Mouse (Mus musculus) cerebellum, postnatal 36 days (tissue): ENCODE results near the gene Mccc2.

Experiments
- DNase-seq, 2 experiments: peaks; one replicate each; pipeline ENCODE4 v3.0.0; 2021 to 2022; ENCODE audit warnings: mixed read lengths in 2 of 2

The Mccc2 gene

GRCm38 (mm10) chr13:99938606-99939319, 76.7 kb downstream of the Mccc2 start:
- DNase-seq: no peak

GRCm38 (mm10) chr13:99937741-99938140, 77.7 kb downstream of the Mccc2 start:
- DNase-seq: no peak

GRCm38 (mm10) chr13:99932406-99932805, 83.0 kb downstream of the Mccc2 start:
- DNase-seq: no peak

GRCm38 (mm10) chr13:99931502-99931901, 83.9 kb downstream of the Mccc2 start:
- DNase-seq: no peak

- DNase-seq: no peak
Measured at GRCm38 (mm10) chr13:99926249-99926648, 89.2 kb downstream of the Mccc2 start.

- no peak for DNase-seq
Measured at GRCm38 (mm10) chr13:99915632-99916031, 99.8 kb downstream of the Mccc2 start.

- no peak for DNase-seq
Measured at GRCm38 (mm10) chr13:99900965-99901364, 114.5 kb downstream of the Mccc2 start, which contains the start of gene Cartpt. Cartpt (minus strand) TSS chr13:99901091.

GRCm38 (mm10) chr13:99900557-99900892, 114.9 kb downstream of the Mccc2 start:
- no peak for DNase-seq

- DNase-seq: peak; percentile 6 to 9
Measured at GRCm38 (mm10) chr13:99899670-99900556, 115.5 kb downstream of the Mccc2 start.

- no peak for DNase-seq
Measured at GRCm38 (mm10) chr13:99898816-99899215, 116.6 kb downstream of the Mccc2 start.
